Mouse (Mus musculus): ENCODE data around the gene Isg20. TPM values are rescaled to one million over a fixed set of nuclear protein-coding genes. Genes with fewer than 3 reads are reported as not detected.
A peak's percentile ranks its signal among the peaks of the same experiment; 100 is the strongest.

The Isg20 gene
- polyA plus RNA-seq, 1 experiment from 2014 or later = 0.40 TPM

GRCm38 (mm10) chr7:78909026-78909425 is 4.2 kb upstream of the Isg20 start:
- H3K4me3 ChIP-seq (replicated peaks) = no peak overlapping the region
- H3K4me2 ChIP-seq (replicated peaks) = no peak overlapping the region
- H3K27me3 ChIP-seq = 0 out of 2 replicates have a peak, but pooled peaks cover 4% of the 10 kb centered on the region
- peaks cover 33% of the 10 kb centered on the region for H3K36me3 ChIP-seq
- no peak for ATAC-seq
- peaks cover 26% of the 10 kb centered on the region for H3K4me1 ChIP-seq (replicated peaks)
- no peak overlapping the region for H3K27ac ChIP-seq
- 84% methylated on average over 6 of the region's 6 CpGs for WGBS
- no peaks in the 10 kb centered on the region for H3K9me3 ChIP-seq
- no peak overlapping the region for H3K9ac ChIP-seq (replicated peaks)

- H3K9me3 ChIP-seq = no peaks in the 10 kb centered on the region
- H3K9ac ChIP-seq (replicated peaks) = no peak overlapping the region
- no peak overlapping the region for H3K4me3 ChIP-seq (replicated peaks)
- H3K27me3 ChIP-seq = 0 out of 2 replicates have a peak, but pooled peaks cover 4% of the 10 kb centered on the region
- H3K4me2 ChIP-seq (replicated peaks) = no peak overlapping the region
- peak; percentile 36; the same call in 1 of the 2 replicates for ATAC-seq
- no peak overlapping the region for H3K27ac ChIP-seq
- WGBS = 36% methylated on average over 6 of the region's 6 CpGs
- H3K36me3 ChIP-seq = peaks cover 22% of the 10 kb centered on the region
- peaks cover 28% of the 10 kb centered on the region for H3K4me1 ChIP-seq (replicated peaks)
These were observed 2.7 kb upstream of the Isg20 start for GRCm38 (mm10) chr7:78910336-78911098.

- no peak overlapping the region for H3K9ac ChIP-seq (replicated peaks)
- 90% methylated on average over 4 of the region's 4 CpGs for WGBS
- H3K36me3 ChIP-seq = peaks cover 18% of the 10 kb centered on the region
- 0 out of 2 replicates have a peak, but pooled peaks cover 4% of the 10 kb centered on the region for H3K27me3 ChIP-seq
- H3K4me3 ChIP-seq (replicated peaks) = no peak overlapping the region
- H3K4me2 ChIP-seq (replicated peaks) = no peak overlapping the region
- H3K4me1 ChIP-seq (replicated peaks) = peaks cover 28% of the 10 kb centered on the region
- H3K27ac ChIP-seq = no peak overlapping the region
- no peak for ATAC-seq
- no peaks in the 10 kb centered on the region for H3K9me3 ChIP-seq
These were observed 2.0 kb upstream of the Isg20 start for GRCm38 (mm10) chr7:78911209-78911608.

GRCm38 (mm10) chr7:78912253-78912973 is 811 bp upstream of the Isg20 start:
- no peaks in the 10 kb centered on the region for H3K9me3 ChIP-seq
- WGBS = 10% methylated on average over 20 of the region's 20 CpGs
- H3K27ac ChIP-seq = no peak overlapping the region
- H3K27me3 ChIP-seq = 0 out of 2 replicates have a peak, but pooled peaks cover 4% of the 10 kb centered on the region
- ATAC-seq = 0 out of 2 replicates have a peak, but pooled peaks have one; percentile 4
- H3K4me1 ChIP-seq (replicated peaks) = peaks cover 28% of the 10 kb centered on the region
- peak overlapping the region; percentile 20 for H3K4me3 ChIP-seq (replicated peaks)
- peak overlapping the region; percentile 45 for H3K4me2 ChIP-seq (replicated peaks)
- no peak overlapping the region for H3K9ac ChIP-seq (replicated peaks)
- H3K36me3 ChIP-seq = peaks cover 8% of the 10 kb centered on the region; the same call in 1 of the 2 replicates

- peaks cover 28% of the 10 kb centered on the region for H3K4me1 ChIP-seq (replicated peaks)
- 0 out of 2 replicates have a peak, but pooled peaks have one; percentile 5 for ATAC-seq
- 83% methylated on average over 19 of the region's 19 CpGs for whole genome bisulfite sequencing
These were observed 673 bp downstream of the Isg20 start for GRCm38 (mm10) chr7:78913649-78914544.

GRCm38 (mm10) chr7:78914545-78914845 is 1.3 kb downstream of the Isg20 start:
- Histone ChIP-seq H3K4me3 (replicated peaks) (no peak overlapping the region), H3K9ac (replicated peaks) (no peak overlapping the region), H3K27me3 (0 out of 2 replicates have a peak, but pooled peaks cover 4% of the 10 kb centered on the region), H3K27ac (no peak overlapping the region), H3K9me3 (no peaks in the 10 kb centered on the region), H3K4me2 (replicated peaks) (no peak overlapping the region), H3K36me3 (peaks cover 3% of the 10 kb centered on the region; the same call in 1 of the 2 replicates), H3K4me1 (replicated peaks) (peaks cover 28% of the 10 kb centered on the region)
- WGBS = 86% methylated on average over 3 of the region's 3 CpGs
- no peak for ATAC-seq

More at GRCm38 (mm10) chr7:78913649-78914544, 673 bp downstream of the Isg20 start:
- no peak overlapping the region for H3K9ac ChIP-seq (replicated peaks)
- H3K27ac ChIP-seq = no peak overlapping the region
- no peaks in the 10 kb centered on the region for H3K9me3 ChIP-seq
- no peak overlapping the region for H3K4me2 ChIP-seq (replicated peaks)
- no peak overlapping the region for H3K4me3 ChIP-seq (replicated peaks)
- H3K36me3 ChIP-seq = peaks cover 3% of the 10 kb centered on the region; the same call in 1 of the 2 replicates
- H3K27me3 ChIP-seq = 0 out of 2 replicates have a peak, but pooled peaks cover 4% of the 10 kb centered on the region

GRCm38 (mm10) chr7:78914896-78915510 is 1.8 kb downstream of the Isg20 start:
- Histone ChIP-seq H3K9me3 (no peaks in the 10 kb centered on the region), H3K4me2 (replicated peaks) (no peak overlapping the region), H3K4me3 (replicated peaks) (no peak overlapping the region), H3K27me3 (0 out of 2 replicates have a peak, but pooled peaks cover 4% of the 10 kb centered on the region), H3K9ac (replicated peaks) (no peak overlapping the region), H3K27ac (no peak overlapping the region), H3K4me1 (replicated peaks) (peaks cover 28% of the 10 kb centered on the region), H3K36me3 (peaks cover under 1% of the 10 kb centered on the region; the same call in 1 of the 2 replicates)
- no peak for ATAC-seq
- WGBS = 91% methylated on average over 11 of the region's 11 CpGs

GRCm38 (mm10) chr7:78918686-78919085 is 5.5 kb downstream of the Isg20 start:
- H3K4me3 ChIP-seq (replicated peaks) = no peak overlapping the region
- no peak overlapping the region for H3K9ac ChIP-seq (replicated peaks)
- 0 out of 2 replicates have a peak, but pooled peaks cover 5% of the 10 kb centered on the region for H3K4me1 ChIP-seq (replicated peaks)
- ATAC-seq = no peak
- H3K27ac ChIP-seq = no peak overlapping the region
- no peaks in the 10 kb centered on the region for H3K9me3 ChIP-seq
- H3K27me3 ChIP-seq = no peaks in the 10 kb centered on the region
- no peaks in the 10 kb centered on the region for H3K36me3 ChIP-seq
- H3K4me2 ChIP-seq (replicated peaks) = no peak overlapping the region
- WGBS = 59% methylated on average over 4 of the region's 4 CpGs

- no peaks in the 10 kb centered on the region for H3K4me1 ChIP-seq (replicated peaks)
- no peak for ATAC-seq
- no peak overlapping the region for H3K27ac ChIP-seq
- no peak overlapping the region for H3K4me3 ChIP-seq (replicated peaks)
- no peaks in the 10 kb centered on the region for H3K36me3 ChIP-seq
- H3K4me2 ChIP-seq (replicated peaks) = no peak overlapping the region
- no peak overlapping the region for H3K9ac ChIP-seq (replicated peaks)
- H3K27me3 ChIP-seq = no peaks in the 10 kb centered on the region
- WGBS = 82% methylated on average over 7 of the region's 7 CpGs
- H3K9me3 ChIP-seq = no peaks in the 10 kb centered on the region
These were observed 9.3 kb downstream of the Isg20 start for GRCm38 (mm10) chr7:78922506-78922905.

GRCm38 (mm10) chr7:78924300-78924699 is 11.1 kb downstream of the Isg20 start:
- Histone ChIP-seq H3K4me1 (replicated peaks) (no peaks in the 10 kb centered on the region), H3K4me3 (replicated peaks) (no peak overlapping the region), H3K27ac (no peak overlapping the region), H3K4me2 (replicated peaks) (no peak overlapping the region), H3K9ac (replicated peaks) (no peak overlapping the region), H3K9me3 (no peaks in the 10 kb centered on the region), H3K27me3 (no peaks in the 10 kb centered on the region), H3K36me3 (no peaks in the 10 kb centered on the region)
- WGBS = 8% methylated on average over 6 of the region's 6 CpGs
- ATAC-seq = peak; percentile 56

- no peaks in the 10 kb centered on the region for H3K9me3 ChIP-seq
- H3K27ac ChIP-seq = no peak overlapping the region
- 70% methylated on average over 7 of the region's 7 CpGs for WGBS
- no peak overlapping the region for H3K9ac ChIP-seq (replicated peaks)
- peak; percentile 30; the same call in 1 of the 2 replicates for ATAC-seq
- no peak overlapping the region for H3K4me2 ChIP-seq (replicated peaks)
- H3K36me3 ChIP-seq = no peaks in the 10 kb centered on the region
- no peaks in the 10 kb centered on the region for H3K4me1 ChIP-seq (replicated peaks)
- no peaks in the 10 kb centered on the region for H3K27me3 ChIP-seq
- no peak overlapping the region for H3K4me3 ChIP-seq (replicated peaks)
These were observed 11.6 kb downstream of the Isg20 start for GRCm38 (mm10) chr7:78924796-78925195.

Data from midbrain, embryonic 13.5 days (tissue).